Mouse (Mus musculus) urinary bladder, postnatal 14 days (tissue): ENCODE results near the gene Alx3.

Experiments
- DNase-seq: peaks from one replicate; pipeline ENCODE4 v3.0.0; 2021; ENCODE audit warnings: low spot score

Gene Alx3

GRCm38 (mm10) chr3:107594662-107595263 is at the start of gene Alx3:
Gene Alx3 (plus strand): TSS chr3:107595031.
- DNase-seq: no peak

GRCm38 (mm10) chr3:107545278-107545677 is 49.6 kb upstream of the Alx3 start:
- DNase-seq: no peak

DNA sequence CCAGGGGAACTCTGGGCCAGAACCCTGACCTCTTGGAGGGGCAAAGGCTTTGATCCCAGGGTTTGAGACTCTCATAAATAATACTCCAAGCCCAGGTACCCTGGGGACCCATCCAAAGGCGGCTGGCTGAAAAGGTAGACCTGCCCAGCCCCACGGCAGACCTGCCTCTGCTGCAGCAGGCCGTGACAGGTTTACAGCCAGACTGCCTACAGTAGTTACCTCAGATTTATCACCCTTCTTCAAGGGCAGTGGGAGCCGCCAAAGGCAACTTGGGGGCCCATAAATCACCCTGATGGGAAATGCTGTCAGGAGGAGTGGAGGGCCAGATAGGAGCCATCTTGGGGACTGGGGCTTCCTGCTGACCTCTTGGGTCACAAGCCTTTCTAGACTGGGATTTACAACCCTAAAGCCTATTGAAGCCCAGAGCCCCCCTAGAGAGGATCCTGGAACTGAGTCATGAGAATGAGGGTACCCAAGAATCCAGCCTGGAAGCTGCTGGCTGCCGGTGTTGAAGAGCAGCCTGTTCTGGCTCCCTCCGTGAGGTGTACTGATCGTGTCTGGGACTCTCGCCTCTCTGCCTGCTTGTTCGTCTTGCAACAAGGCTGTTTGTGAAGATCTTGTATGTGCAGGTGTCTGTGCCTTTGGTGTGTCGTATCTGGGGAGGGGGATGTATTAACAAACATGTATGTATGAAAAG is 49.0 kb upstream of the Alx3 start:
- no peak for DNase-seq

- DNase-seq: no peak
These were observed 47.9 kb upstream of the Alx3 start for GRCm38 (mm10) chr3:107546956-107547355.

- peak; percentile 61 for DNase-seq
These were observed 44.3 kb upstream of the Alx3 start for GRCm38 (mm10) chr3:107550409-107551049.

GRCm38 (mm10) chr3:107554842-107555241 is 40.0 kb upstream of the Alx3 start, which contains the start of gene Ubl4b:
Gene Ubl4b (minus strand): TSS chr3:107555073.
- DNase-seq: no peak

GRCm38 (mm10) chr3:107558740-107559139 is 36.1 kb upstream of the Alx3 start:
- DNase-seq: no peak

GRCm38 (mm10) chr3:107559183-107559582 is 35.6 kb upstream of the Alx3 start:
- DNase-seq: peak; percentile 59

DNA sequence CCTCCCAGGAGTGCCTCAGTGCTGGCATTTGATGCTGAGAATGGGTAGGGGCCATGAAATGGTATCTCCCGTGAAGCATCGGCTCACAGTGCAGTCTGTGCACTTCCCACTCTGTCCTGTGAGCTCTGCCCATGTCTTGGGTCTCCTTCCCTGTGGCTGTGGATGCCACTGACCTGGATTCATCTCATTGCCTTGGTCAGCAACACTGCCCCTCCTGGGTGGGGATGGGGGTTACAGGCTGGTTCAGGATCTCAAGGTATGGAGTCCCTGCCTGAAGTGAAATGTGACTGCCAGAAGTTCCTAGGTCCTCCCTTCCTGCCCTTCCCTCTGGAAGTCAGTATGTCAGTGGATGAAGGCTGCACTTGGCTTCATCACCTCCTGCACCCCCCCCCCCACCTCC is 32.7 kb upstream of the Alx3 start:
- no peak for DNase-seq

DNA sequence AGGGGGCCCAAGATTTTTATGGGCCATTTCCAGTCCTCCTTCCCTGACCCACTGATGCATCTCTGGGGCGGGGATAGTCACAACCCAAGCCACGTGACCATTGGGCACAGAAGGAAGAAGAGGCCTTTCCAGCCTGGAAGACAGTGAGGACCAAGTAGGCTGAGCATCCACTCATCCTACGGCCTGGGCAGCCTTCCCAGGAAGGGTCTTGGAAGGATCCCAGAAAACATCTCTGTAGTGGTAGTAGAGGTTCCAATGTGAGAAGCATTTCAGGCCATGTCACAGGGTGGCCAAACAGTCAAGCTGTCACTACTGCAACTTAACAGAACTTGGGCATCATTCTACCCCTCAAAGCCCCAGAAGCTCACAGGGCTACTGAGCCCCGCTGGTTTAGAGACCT is 32.2 kb upstream of the Alx3 start:
- no peak for DNase-seq

GRCm38 (mm10) chr3:107563880-107564279 is 31.0 kb upstream of the Alx3 start:
- DNase-seq: no peak

DNA sequence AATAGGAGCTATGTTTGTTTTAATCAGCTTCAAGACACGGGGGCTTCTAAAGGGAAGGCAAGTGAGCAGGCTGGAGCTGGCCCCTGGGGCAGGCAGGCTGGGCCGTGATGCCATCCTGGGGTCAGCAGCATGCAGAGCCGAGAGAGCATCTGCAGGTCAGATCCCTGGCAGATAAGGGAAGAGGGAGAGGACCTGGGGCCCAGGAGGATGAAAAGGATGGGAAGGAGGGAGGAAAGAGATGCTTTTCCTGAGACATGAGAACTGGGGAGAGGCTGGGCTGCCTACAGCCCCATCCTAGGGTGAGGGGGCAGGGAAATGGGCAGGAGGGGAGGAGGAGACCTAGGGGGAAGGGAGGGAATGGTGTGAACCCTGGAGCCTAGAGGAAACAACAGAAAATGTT is 29.5 kb upstream of the Alx3 start:
- no peak for DNase-seq

DNA sequence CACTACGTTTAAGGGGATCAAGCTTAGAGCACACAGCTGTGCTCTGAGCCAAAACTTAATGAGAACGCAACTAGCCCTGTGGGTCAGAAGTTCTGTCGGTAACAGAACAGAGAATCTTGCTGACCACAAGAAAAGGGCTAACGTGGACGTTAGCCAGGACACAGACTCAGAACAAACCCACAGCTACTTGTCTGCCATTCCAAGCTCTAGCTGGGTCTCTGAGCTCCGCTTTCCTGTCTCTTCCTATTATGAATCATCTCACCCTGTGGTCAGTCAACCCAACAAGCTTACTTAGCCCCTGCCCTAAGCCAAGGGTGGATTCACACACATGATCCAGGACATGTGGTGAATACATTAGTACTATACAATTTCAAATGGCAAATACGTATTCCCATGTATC is 27.1 kb upstream of the Alx3 start:
- DNase-seq: no peak

DNA sequence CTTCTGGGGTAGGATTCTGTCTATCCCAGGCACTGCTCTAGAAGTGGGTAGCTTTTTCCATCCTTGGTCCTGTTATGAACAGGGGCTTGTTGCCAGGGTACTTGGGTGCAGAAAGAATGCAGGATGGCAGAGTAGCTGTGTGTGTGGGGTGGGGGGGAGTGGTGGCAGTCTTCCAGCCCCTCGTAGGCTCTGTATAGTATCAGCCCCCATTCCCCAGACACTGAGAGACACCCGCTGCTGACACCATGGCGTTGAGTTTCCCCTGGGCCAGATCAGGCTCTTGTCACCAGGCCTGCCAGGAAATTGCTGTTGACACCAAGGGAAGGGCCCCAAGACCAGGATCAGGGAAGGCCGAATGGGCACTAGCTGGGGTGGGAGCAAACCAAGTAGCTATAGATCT is 26.1 kb upstream of the Alx3 start:
- no peak for DNase-seq

- no peak for DNase-seq
These were observed 23.6 kb upstream of the Alx3 start for GRCm38 (mm10) chr3:107571205-107571604.

- no peak for DNase-seq
These were observed 18.0 kb upstream of the Alx3 start for GRCm38 (mm10) chr3:107576807-107577206.

GRCm38 (mm10) chr3:107577810-107578390 is 16.9 kb upstream of the Alx3 start:
- DNase-seq: no peak

DNA sequence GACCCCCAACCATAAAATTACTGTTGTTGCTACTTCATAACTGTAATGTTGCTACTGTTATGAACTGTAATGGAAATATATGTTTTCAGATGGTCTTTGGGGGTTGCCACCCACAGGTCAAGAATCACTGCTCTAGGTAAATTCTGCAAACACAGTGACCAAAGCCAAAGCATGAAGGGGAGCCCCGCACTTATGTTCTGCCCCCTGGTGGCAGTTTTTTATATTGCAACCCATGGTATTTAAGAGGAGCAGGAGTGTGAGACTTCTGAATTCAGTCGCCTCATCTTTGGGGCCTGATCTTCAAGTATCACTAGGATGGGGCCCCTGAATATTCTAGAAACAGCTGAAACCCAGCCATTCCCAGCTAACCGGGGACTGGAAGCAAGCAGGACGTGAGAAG is 15.4 kb upstream of the Alx3 start:
- peak; percentile 66 for DNase-seq

DNA sequence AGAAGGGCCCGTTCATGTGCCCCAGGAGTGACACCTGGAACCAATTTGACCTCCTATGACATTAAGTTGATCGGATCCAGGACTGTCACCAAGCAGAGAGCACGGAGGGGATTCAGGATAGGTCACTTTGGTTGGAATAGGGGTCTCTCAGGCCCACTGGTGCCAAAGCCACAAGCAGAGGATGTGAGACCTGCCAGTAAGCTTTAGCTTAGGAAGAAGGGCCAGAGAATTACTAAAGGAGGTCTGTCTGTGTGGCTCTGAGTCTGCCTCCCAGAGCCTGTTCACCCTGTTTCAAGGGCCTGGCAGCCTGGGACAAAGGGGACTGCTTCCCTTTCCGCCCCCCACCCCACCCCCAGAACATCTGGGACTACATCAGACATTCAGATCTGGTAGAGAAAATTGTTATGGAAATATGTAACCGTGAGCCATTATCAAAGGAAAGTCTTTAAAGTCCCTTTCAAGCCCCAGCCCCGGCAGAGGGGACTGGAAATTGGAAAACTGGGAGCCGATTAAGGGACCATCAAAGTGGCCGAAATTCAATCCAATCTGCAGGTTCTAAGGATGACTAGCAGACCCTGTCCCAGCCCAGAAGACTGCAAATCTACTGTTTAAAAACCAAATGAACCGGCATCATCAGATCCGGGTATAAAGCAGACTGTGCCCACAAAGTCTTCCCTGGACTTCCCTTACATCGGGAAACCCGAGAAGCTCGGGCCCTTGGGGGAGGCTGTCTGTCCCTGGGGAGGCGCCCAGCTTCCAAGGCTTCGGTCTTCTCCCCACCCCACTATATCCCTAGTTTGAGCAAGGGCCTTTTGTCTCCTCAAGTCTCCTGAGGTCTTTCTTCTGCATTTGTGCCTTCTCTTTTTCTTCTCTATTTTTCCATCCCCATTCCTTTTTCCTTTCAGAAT is 13.5 kb upstream of the Alx3 start:
- no peak for DNase-seq

GRCm38 (mm10) chr3:107582130-107582874 is 12.5 kb upstream of the Alx3 start:
- DNase-seq: no peak
